Mouse (Mus musculus) left cerebral cortex, postnatal 10 days (tissue): ENCODE measurements around the gene Arhgap27. TPM values are rescaled to one million over a fixed set of nuclear protein-coding genes. Genes with fewer than 3 reads are reported as not detected.

Experiments used
- DNase-seq, 2 experiments: peaks; one replicate each; pipeline ENCODE4 v3.0.0; 2021 to 2022; ENCODE audit warnings: low spot score in 2 of 2, mixed read lengths in 1 of 2; ENCODE audit errors: extremely low spot score in 1 of 2
- intact Hi-C: fragments of 180-260 bp; cut with DNase I; formaldehyde crosslinking; loops from one replicate; pipeline ENCODE4 v1.15.1; 2025
- total RNA-seq, 2 experiments: library from RNA; stranded (reverse); gene quantifications; 2 replicates each; pipeline ENCODE4 v1.2.3; 2021

The Arhgap27 gene
- total RNA-seq, 2 experiments from 2014 or later = 7.6 to 8.6 TPM

DNA sequence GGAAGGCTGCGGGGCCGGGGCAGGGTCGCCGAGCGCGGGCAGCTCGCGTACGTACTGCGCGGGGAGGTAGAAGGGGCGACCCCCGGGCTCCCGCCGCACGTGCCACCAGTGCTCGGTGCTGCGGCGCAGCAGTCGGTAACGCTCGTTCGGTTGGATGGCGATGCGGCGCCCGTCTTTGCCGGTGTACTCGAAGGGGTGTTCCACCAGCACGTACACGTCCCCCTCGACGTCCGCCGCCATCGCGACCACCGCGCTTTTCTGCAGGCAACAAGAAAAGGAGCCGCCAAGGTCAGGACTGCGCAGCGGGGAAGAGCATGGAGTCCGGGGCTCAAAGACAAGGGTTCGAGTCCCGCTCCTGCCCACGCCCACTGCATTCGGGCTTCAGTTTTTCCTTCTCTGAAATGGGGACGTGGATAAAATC lies 2.8 kb downstream of the Arhgap27 start:
- intact Hi-C loops = loop anchor here (5.0 kb wide), 1 partner anchor 37 kb away; no protein-coding TSS in a partner anchor
- peak in 1 of 2 experiments; percentile 50 for DNase-seq

- peak; percentile 66 to 89 for DNase-seq
- intact Hi-C loops = loop anchor here (5.0 kb wide), 1 partner anchor 37 kb away; no protein-coding TSS in a partner anchor
Observed at GRCm38 (mm10) chr11:103359841-103360641, 3.5 kb downstream of the Arhgap27 start.

GRCm38 (mm10) chr11:103359122-103359521 lies 4.4 kb downstream of the Arhgap27 start:
- peak; percentile 64 to 75 for DNase-seq
- intact Hi-C loops = no loop called here

DNA sequence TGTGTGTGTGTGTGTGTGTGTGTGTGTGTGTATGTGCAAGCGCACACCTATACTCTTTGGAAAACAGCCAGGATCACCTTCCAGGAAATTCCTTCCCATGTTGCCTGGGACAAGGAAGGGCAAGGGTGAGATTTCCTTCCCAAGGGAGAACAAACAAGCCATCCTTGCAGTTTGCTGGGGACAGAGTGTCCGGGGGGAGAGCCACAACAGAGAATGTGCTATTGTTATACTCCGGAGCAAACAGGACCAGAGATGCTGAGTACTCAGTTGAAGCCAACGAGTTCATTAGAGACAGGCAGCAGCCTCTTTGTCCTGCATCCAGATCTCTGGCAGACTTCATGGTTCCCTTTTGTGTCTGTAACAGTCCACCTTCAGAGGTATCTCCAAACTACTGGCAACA lies 5.2 kb downstream of the Arhgap27 start:
- intact Hi-C loops = no loop called here

GRCm38 (mm10) chr11:103357710-103358109 lies 5.8 kb downstream of the Arhgap27 start:
- DNase-seq = no peak
- intact Hi-C loops = no loop called here

More for the DNA sequence above, 5.2 kb downstream of the Arhgap27 start:
- no peak for DNase-seq

DNA sequence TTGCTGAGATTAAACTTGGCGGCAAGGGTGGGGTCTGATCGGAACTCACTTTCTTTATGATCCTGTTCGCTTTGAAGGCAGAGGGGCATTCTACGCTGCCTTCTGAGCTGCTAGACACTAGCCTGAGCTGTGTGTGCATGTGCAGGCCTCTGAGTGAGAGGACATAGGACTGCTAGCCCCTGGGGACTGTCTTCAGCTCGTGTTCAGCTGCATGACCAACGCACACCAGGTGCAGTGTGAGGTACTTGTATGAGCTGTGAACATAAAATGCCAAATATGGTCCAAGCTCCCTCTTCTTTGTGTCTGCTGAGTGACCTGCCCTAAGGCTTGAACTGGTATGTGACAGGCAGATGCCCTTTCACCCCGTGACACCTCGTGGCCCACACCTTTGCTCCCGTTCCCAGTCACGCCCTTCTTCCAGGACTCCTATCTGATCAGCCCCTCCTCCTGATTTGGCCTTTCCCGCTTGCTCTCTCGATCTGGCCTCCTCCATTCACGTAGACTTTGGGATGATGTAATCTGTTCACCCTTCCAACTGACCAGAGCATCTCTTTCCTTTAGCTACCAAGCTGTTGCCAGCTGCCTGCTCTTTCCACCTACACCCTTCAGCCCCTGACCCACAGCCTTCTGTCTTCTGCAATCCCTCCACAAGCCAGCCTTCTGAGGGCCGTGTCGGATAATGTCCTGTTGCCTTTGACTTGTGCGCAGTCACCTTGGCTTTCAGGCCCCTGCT lies 6.4 kb downstream of the Arhgap27 start:
- peak in 1 of 2 experiments; percentile 23 for DNase-seq
- intact Hi-C loops = no loop called here

GRCm38 (mm10) chr11:103356032-103356571 lies 7.4 kb downstream of the Arhgap27 start:
- DNase-seq = peak in 1 of 2 experiments; percentile 22
- intact Hi-C loops = no loop called here

- intact Hi-C loops = no loop called here
- DNase-seq = no peak
Observed at GRCm38 (mm10) chr11:103355251-103355650, 8.2 kb downstream of the Arhgap27 start.

DNA sequence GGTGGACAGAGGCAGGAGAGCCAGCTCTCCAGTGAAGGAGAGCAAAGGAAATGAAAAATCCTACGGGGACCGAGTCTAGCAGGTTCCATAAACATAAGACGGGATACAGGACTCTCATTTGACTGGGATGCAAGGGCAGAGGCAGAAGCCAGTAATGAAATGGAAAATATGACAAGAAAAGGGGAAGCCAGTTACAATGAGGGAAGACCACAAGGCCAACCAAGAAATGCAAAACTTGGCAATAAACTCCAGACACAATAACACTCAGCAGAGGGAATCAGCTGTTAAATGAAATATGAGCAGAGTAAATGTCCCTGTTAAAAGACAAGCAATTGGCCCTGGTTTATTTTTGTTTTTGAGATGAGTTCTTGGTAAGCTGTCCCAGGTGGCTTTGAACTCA lies 9.5 kb downstream of the Arhgap27 start:
- no peak for DNase-seq
- intact Hi-C loops = no loop called here

GRCm38 (mm10) chr11:103352239-103352814 lies 11.2 kb downstream of the Arhgap27 start:
- intact Hi-C loops = no loop called here
- peak in 1 of 2 experiments; percentile 17 for DNase-seq

GRCm38 (mm10) chr11:103350711-103351315 lies 12.7 kb downstream of the Arhgap27 start:
- intact Hi-C loops = no loop called here

DNA sequence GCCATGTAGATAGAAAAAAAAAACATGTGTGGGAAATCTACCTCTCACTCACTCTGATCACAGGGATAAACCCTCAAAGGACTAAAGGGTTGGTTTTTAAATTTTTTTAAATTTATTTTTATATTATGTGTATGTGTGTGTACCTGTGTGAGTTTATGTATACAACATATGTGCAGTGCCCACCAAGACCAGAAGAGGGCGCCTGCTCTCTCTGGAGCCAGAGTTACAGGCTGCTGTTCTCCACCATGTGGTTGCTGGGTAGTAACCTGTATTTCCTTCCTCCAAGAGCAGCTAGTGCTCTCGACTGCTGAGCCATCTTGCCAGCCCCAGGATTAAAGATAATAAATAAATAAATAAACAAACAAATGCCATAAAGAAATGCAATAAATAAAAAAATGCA lies 13.8 kb downstream of the Arhgap27 start:
- intact Hi-C loops = no loop called here

More at GRCm38 (mm10) chr11:103350711-103351315, 12.7 kb downstream of the Arhgap27 start:
- DNase-seq = peak in 1 of 2 experiments; percentile 17

GRCm38 (mm10) chr11:103346657-103347056 lies 16.8 kb downstream of the Arhgap27 start:
- intact Hi-C loops = no loop called here
- peak in 1 of 2 experiments; percentile 77 for DNase-seq

More for the DNA sequence above, 13.8 kb downstream of the Arhgap27 start:
- DNase-seq = peak in 1 of 2 experiments; percentile 30

DNA sequence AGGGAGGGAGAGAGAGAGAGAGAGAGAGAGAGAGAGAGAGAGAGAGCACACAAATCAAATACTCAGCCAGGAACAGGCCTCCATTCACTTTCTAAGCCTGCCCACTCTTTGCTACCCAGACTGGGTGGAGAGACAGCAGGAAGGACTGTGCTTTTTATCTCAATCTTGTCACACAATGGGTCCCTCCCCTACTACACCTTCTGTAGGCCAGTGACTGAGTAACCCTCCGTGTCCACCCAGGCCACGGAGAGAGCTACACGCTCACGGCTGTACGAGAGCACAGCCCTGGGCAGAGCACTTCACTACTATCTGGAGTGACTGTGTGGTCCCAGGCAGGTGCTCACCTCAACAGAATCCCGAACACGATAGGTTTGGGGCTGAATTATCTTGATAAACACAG lies 17.3 kb downstream of the Arhgap27 start:
- intact Hi-C loops = no loop called here
- DNase-seq = peak in 1 of 2 experiments; percentile 18

- DNase-seq = peak in 1 of 2 experiments; percentile 16
- intact Hi-C loops = no loop called here
Observed at GRCm38 (mm10) chr11:103345408-103346091, 17.9 kb downstream of the Arhgap27 start.

- intact Hi-C loops = no loop called here
- DNase-seq = peak in 1 of 2 experiments; percentile 25
Observed at GRCm38 (mm10) chr11:103344494-103345332, 18.8 kb downstream of the Arhgap27 start.

DNA sequence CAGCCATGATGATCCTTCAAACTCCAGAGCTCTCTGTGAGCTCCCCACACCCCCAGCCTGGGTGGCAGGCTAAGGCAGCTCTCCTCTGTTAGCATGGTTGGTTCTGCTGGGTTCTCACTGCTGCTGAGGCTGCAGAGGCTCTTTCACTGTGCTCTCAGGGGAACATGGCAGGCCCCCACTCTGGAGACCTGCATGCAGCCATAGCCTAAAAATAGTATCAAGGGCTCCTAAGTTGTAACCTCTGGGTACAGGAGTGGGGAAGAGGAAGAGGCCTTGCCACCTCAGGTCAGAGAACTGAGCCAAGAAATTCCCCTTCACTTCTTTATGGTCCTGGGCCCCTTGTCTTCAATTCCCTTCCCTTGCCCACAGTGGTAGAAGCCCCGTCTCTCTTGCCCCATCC lies 19.6 kb downstream of the Arhgap27 start:
- intact Hi-C loops = no loop called here
- DNase-seq = no peak
